Mouse (Mus musculus) C2C12 (cell line): ENCODE measurements at regions not wholly inside any gene's neighbourhood (a gene's known extent, or its start where the extent isn't known, plus 50 kb on each side); places are given as distances from the start of the nearest gene placed in this dataset.

Experiments
- H3K27me3 ChIP-seq: one replicate; pipeline ENCODE4 v1.6.1; 2011; ENCODE audit not compliant: control insufficient read depth, insufficient read depth, insufficient read length
- H3K36me3 ChIP-seq: one replicate; pipeline ENCODE4 v1.6.1; 2011; ENCODE audit not compliant: control insufficient read depth, insufficient read depth
- H3K4me3 ChIP-seq: one replicate; pipeline ENCODE4 v1.5.1; 2011; ENCODE audit warnings: mild to moderate bottlenecking, control low read depth; ENCODE audit not compliant: poor library complexity, insufficient read depth, severe bottlenecking
- H3K79me2 ChIP-seq: one replicate; pipeline ENCODE4 v1.6.1; 2011; ENCODE audit not compliant: control insufficient read depth, insufficient read depth
- H3K79me3 ChIP-seq: one replicate; pipeline ENCODE4 v1.6.1; 2011; ENCODE audit warnings: low read depth, control low read depth
- H3ac ChIP-seq: one replicate; pipeline ENCODE3; 2011; ENCODE audit warnings: low read depth; ENCODE audit not compliant: control insufficient read depth, insufficient read length
- CEBPB ChIP-seq: IDR thresholded peaks from one replicate; pipeline ENCODE4 v1.6.1; 2011; ENCODE audit warnings: low read depth, mild to moderate bottlenecking, control low read depth, moderate library complexity
- CTCF ChIP-seq: IDR thresholded peaks from one replicate; pipeline ENCODE4 v1.5.1; 2011; ENCODE audit not compliant: control insufficient read depth, insufficient read depth, insufficient read length
- FOSL1 ChIP-seq: IDR thresholded peaks from one replicate; pipeline ENCODE4 v1.8.0; 2011; ENCODE audit warnings: mild to moderate bottlenecking, low read length; ENCODE audit not compliant: poor library complexity, insufficient read depth, severe bottlenecking
- MAX ChIP-seq: IDR thresholded peaks from one replicate; pipeline ENCODE4 v1.6.1; 2011; ENCODE audit warnings: mild to moderate bottlenecking, control low read depth
- MYOD1 ChIP-seq: IDR thresholded peaks from one replicate; pipeline ENCODE4 v1.6.1; 2011; ENCODE audit warnings: low read depth; ENCODE audit not compliant: control insufficient read depth, insufficient read length
- MYOG ChIP-seq: IDR thresholded peaks from one replicate; pipeline ENCODE4 v1.6.1; 2011; ENCODE audit not compliant: control insufficient read depth, insufficient read length; ENCODE audit errors: extremely low read depth
- USF1 ChIP-seq: IDR thresholded peaks from one replicate; pipeline ENCODE4 v1.6.1; 2011; ENCODE audit warnings: low read depth, mild to moderate bottlenecking, control low read depth, moderate library complexity

- no peak overlapping the region for H3ac ChIP-seq
- H3K36me3 ChIP-seq: no peaks in the 10 kb centered on the region
- H3K79me2 ChIP-seq: no peaks in the 10 kb centered on the region
- TF ChIP-seq CEBPB (no peak), MYOG (no peak), CTCF (no peak), FOSL1 (no peak), MAX (no peak), MYOD1 (no peak), USF1 (no peak)
- no peaks in the 10 kb centered on the region for H3K79me3 ChIP-seq
- H3K27me3 ChIP-seq: no peaks in the 10 kb centered on the region
- H3K4me3 ChIP-seq: no peak overlapping the region
Measured at GRCm38 (mm10) chr13:71214776-71215175, 373.2 kb upstream of the Adamts16 start.

GRCm38 (mm10) chr13:71211363-71211762 is 369.8 kb upstream of the Adamts16 start:
- no peaks in the 10 kb centered on the region for H3K27me3 ChIP-seq
- TF ChIP-seq CTCF: no peak
- no peak for TF ChIP-seq FOSL1
- TF ChIP-seq MAX: no peak
- no peak for TF ChIP-seq USF1
- no peak for TF ChIP-seq CEBPB
- TF ChIP-seq MYOG: no peak
- TF ChIP-seq MYOD1: no peak
- H3ac ChIP-seq: no peak overlapping the region
- H3K79me3 ChIP-seq: no peaks in the 10 kb centered on the region
- no peaks in the 10 kb centered on the region for H3K36me3 ChIP-seq
- H3K79me2 ChIP-seq: no peaks in the 10 kb centered on the region
- no peak overlapping the region for H3K4me3 ChIP-seq

GRCm38 (mm10) chr13:71210658-71211251 is 369.1 kb upstream of the Adamts16 start:
- Histone ChIP-seq H3K4me3 (no peak overlapping the region), H3ac (no peak overlapping the region), H3K79me2 (no peaks in the 10 kb centered on the region), H3K27me3 (no peaks in the 10 kb centered on the region), H3K79me3 (no peaks in the 10 kb centered on the region), H3K36me3 (no peaks in the 10 kb centered on the region)
- TF ChIP-seq MYOD1 (no peak), FOSL1 (no peak), CTCF (no peak), CEBPB (no peak), USF1 (no peak), MAX (no peak), MYOG (no peak)

- Histone ChIP-seq H3K27me3 (no peaks in the 10 kb centered on the region), H3K79me2 (no peaks in the 10 kb centered on the region), H3K36me3 (no peaks in the 10 kb centered on the region), H3K79me3 (no peaks in the 10 kb centered on the region), H3K4me3 (no peak overlapping the region), H3ac (no peak overlapping the region)
- no peak for TF ChIP-seq CEBPB
- no peak for TF ChIP-seq MYOG
- no peak for TF ChIP-seq CTCF
- TF ChIP-seq MYOD1: no peak
- no peak for TF ChIP-seq USF1
- TF ChIP-seq FOSL1: no peak
- TF ChIP-seq MAX: no peak
Measured at GRCm38 (mm10) chr13:71205708-71206107, 364.1 kb upstream of the Adamts16 start.

- Histone ChIP-seq H3ac (no peak overlapping the region), H3K27me3 (no peaks in the 10 kb centered on the region), H3K4me3 (no peak overlapping the region), H3K79me2 (no peaks in the 10 kb centered on the region), H3K79me3 (no peaks in the 10 kb centered on the region), H3K36me3 (no peaks in the 10 kb centered on the region)
- TF ChIP-seq MAX (no peak), MYOG (no peak), CTCF (no peak), MYOD1 (no peak)
Measured at GRCm38 (mm10) chr13:71200656-71201055, 359.0 kb upstream of the Adamts16 start.

GRCm38 (mm10) chr13:71195675-71196074 is 354.1 kb upstream of the Adamts16 start:
- H3K79me2 ChIP-seq: no peaks in the 10 kb centered on the region
- H3K79me3 ChIP-seq: no peaks in the 10 kb centered on the region
- TF ChIP-seq MYOG (no peak), CTCF (no peak), CEBPB (no peak), FOSL1 (no peak), MYOD1 (no peak), USF1 (no peak), MAX (no peak)
- no peak overlapping the region for H3ac ChIP-seq
- H3K4me3 ChIP-seq: no peak overlapping the region
- no peaks in the 10 kb centered on the region for H3K27me3 ChIP-seq
- H3K36me3 ChIP-seq: no peaks in the 10 kb centered on the region
